Mouse (Mus musculus) kidney, adult 2 months (tissue): ENCODE measurements around the gene Vipas39. TPM values are rescaled to one million over a fixed set of nuclear protein-coding genes. Genes with fewer than 3 reads are reported as not detected.

Experiments used
- DNase-seq: peaks from one replicate; pipeline ENCODE4 v3.0.0; 2021
- H3K27ac ChIP-seq: fragments of 200-500 bp; 2 replicates; pipeline ENCODE4 v1.5.1; 2012; ENCODE audit warnings: low read depth, low read length, control low read depth, inconsistent platforms; ENCODE audit not compliant: insufficient read depth
- H3K27me3 ChIP-seq: fragments of 200-500 bp; replicated peaks from 2 replicates; pipeline ENCODE4 v1.6.1; 2012; ENCODE audit warnings: mild to moderate bottlenecking, moderate library complexity, low read length, inconsistent platforms; ENCODE audit not compliant: control insufficient read depth, insufficient read depth
- H3K36me3 ChIP-seq: fragments of 200-500 bp; 2 replicates; pipeline ENCODE4 v1.6.1; 2012; ENCODE audit warnings: mild to moderate bottlenecking, moderate library complexity, low read length, inconsistent platforms; ENCODE audit not compliant: control insufficient read depth, insufficient read depth
- H3K4me1 ChIP-seq: fragments of 200-500 bp; 2 replicates; pipeline ENCODE4 v1.6.1; 2011; ENCODE audit warnings: low read length; ENCODE audit not compliant: control insufficient read depth, insufficient read depth
- H3K4me3 ChIP-seq: fragments of 200-500 bp; 2 replicates; pipeline ENCODE4 v1.5.1; 2011; ENCODE audit warnings: mild to moderate bottlenecking, low read depth, low read length, control low read depth; ENCODE audit not compliant: insufficient read depth
- CTCF ChIP-seq: fragments of 200-500 bp; conservative IDR thresholded peaks from 2 replicates; pipeline ENCODE4 v1.5.1; 2011; ENCODE audit warnings: low read depth, mild to moderate bottlenecking, control low read depth, low read length, moderate library complexity, mixed read lengths; ENCODE audit not compliant: insufficient read depth, insufficient read length
- POLR2A ChIP-seq: fragments of 200-500 bp; IDR thresholded peaks from one replicate; pipeline ENCODE4 v1.6.1; 2011; ENCODE audit warnings: low read depth, low read length, control low read depth
- WGBS: fragments of 180-500 bp; shearing (Covaris S2); methylation state at CpG from one replicate; pipeline ENCODE4 v1.1.7; 2018; 5-methylcytosine and 5-hydroxymethylcytosine counted together
- polyA plus RNA-seq: library from polyadenylated mRNA; depleted of rRNA; stranded (reverse); fragments of >200 nt; gene quantifications from 2 replicates; pipeline ENCODE4 v1.2.3, GENCODE M21; 2012

Vipas39 gene
- polyA plus RNA-seq, 1 experiment, result 47.4 TPM

DNA sequence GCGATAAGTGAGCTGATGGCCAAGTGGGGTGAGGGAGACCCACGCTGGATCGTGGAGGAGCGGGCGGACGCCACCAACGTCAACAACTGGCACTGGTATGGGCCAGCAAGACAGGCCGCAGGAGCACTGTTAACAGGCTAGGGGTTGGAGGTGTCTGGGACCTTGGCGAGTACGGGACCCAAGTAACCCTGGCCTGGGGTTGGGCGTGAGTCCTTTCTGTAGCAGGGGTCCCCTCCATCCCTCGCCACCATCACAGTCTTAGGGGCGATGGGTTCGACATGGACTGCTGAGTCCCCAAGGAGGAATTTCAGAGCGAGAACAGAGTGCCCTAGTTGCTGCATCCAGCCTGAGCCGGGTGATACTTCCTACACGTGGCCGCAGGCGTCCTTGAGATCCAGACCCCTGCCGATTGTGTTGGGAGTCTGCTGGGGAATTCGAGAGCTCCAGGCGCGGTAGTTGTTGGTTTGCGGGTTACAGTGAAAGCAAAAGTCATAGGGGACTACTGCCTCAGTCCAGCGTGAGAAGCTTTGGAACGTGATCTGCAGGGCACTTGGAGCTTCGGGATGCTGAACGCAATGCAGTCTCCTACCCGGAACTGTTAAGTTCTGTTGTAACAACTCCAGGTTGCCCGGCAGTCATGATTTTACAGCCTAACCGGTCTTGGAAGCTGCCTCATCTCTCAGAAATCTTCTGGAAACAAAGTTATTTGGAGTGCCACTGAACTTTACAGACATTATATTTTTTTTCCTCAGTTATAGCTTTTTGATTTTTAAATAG, 959 bp upstream of the Vipas39 start:
- under 1% methylated on average over 31 of the region's 31 CpGs for WGBS
- Histone ChIP-seq H3K36me3 (peaks cover 5% of the 10 kb centered on the region), H3K4me1 (0 out of 2 replicates have a peak, but pooled peaks cover 4% of the 10 kb centered on the region), H3K27me3 (no peaks in the 10 kb centered on the region), H3K4me3 (peak overlapping the region; percentile 91), H3K27ac (peak overlapping the region; percentile 98)
- no peak for TF ChIP-seq POLR2A
- TF ChIP-seq CTCF, result no peak
- no peak for DNase-seq

DNA sequence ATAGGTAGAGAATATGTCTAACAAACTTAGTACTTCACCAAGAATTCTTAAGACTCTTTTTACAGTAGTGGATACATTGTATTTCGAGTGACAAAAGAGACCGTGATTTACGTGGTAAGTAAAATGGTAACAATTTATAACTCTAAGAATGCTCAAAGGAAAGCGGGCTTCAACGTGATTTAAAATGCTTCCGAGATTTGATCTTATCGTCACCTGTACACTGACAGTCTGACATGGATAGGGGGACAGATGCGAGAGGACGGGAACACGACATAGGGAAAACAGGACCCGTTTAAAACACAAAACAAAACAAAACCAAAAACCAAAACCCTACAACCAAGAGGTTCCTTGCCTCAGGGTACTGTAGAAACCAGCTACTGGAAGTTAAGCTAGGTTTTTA, 612 bp downstream of the Vipas39 start:
- DNase-seq, result no peak
- WGBS, result 6% methylated on average over 11 of the region's 11 CpGs
- Histone ChIP-seq H3K36me3 (no peaks in the 10 kb centered on the region; the same call in 1 of the 2 replicates), H3K4me1 (0 out of 2 replicates have a peak, but pooled peaks cover 4% of the 10 kb centered on the region), H3K27me3 (no peaks in the 10 kb centered on the region), H3K4me3 (peak overlapping the region; percentile 85), H3K27ac (no peak overlapping the region; the same call in 1 of the 2 replicates)
- no peak for TF ChIP-seq CTCF
- TF ChIP-seq POLR2A, result no peak

DNA sequence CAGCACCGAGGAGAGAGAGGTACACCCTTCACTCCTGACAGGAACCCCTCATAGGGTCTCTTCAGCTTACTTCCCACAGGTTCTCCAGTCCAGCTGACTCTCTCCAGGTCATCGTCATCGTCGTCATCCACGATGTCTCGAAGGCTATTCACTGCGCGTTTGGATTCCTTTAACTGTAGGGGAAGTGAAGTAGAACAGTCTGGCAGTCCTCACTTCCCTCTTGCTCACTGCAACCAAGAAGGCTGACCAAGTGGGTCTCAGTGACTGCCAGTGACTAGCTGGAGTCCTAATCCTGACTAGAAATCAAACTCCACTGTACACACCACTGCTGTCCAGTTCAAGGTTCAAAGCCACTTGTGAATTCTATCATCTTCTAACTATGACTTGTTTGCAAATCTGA, 5.5 kb downstream of the Vipas39 start:
- no peak for DNase-seq
- peaks cover 3% of the 10 kb centered on the region for H3K36me3 ChIP-seq
- H3K4me3 ChIP-seq, result no peak overlapping the region
- 94% methylated on average over 8 of the region's 8 CpGs for WGBS
- H3K27me3 ChIP-seq, result no peaks in the 10 kb centered on the region
- H3K4me1 ChIP-seq, result no peaks in the 10 kb centered on the region
- TF ChIP-seq POLR2A (no peak), CTCF (no peak)
- H3K27ac ChIP-seq, result no peak overlapping the region

DNA sequence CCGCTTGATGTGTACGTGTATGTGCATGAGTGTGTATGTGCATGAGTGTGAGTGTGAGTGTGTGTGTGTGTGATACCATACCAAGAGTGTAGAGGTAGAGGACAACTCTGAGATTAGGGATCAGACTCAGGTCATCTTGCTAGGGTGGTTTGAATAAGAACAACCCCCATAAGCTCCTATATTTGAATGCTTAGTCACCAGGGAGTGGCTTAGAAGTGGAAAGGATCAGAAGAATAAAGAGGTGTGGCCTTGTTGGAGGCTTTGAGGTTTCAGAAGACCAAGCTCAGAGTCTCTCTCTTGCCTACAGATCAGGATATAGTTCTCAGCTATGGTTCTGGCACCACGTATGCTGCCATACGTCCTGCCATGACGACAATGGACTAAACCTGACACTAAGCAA, 9.4 kb downstream of the Vipas39 start:
- Histone ChIP-seq H3K4me3 (no peak overlapping the region), H3K36me3 (peaks cover 3% of the 10 kb centered on the region), H3K27ac (no peak overlapping the region), H3K4me1 (no peaks in the 10 kb centered on the region), H3K27me3 (no peaks in the 10 kb centered on the region)
- no peak for TF ChIP-seq CTCF
- DNase-seq, result no peak
- WGBS, result 95% methylated on average over 5 of the region's 5 CpGs

DNA sequence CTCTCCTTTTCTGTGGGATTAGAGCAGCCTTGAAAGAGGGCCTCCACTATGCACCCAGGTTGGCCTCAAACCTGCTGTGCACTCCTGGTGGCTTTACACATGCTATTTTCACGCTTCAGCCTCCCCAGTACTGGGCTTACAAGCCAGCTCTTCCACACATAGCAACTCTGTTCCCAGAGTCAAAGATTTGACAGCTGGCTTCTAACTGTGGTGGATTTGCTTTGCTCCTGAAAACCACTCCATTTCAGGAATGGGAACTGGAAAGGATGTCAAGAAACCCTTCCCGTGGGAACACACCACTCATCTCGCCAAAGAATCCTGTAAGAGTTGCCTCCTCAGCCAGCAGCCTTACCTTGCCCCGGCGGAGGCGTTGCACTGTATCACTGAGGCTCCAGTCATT, 12.2 kb downstream of the Vipas39 start:
- no peaks in the 10 kb centered on the region for H3K27me3 ChIP-seq
- TF ChIP-seq POLR2A (no peak), CTCF (no peak)
- H3K4me1 ChIP-seq, result no peaks in the 10 kb centered on the region
- DNase-seq, result no peak
- H3K4me3 ChIP-seq, result no peak overlapping the region
- peaks cover 4% of the 10 kb centered on the region for H3K36me3 ChIP-seq
- H3K27ac ChIP-seq, result no peak overlapping the region
- WGBS, result 97% methylated on average over 6 of the region's 6 CpGs

DNA sequence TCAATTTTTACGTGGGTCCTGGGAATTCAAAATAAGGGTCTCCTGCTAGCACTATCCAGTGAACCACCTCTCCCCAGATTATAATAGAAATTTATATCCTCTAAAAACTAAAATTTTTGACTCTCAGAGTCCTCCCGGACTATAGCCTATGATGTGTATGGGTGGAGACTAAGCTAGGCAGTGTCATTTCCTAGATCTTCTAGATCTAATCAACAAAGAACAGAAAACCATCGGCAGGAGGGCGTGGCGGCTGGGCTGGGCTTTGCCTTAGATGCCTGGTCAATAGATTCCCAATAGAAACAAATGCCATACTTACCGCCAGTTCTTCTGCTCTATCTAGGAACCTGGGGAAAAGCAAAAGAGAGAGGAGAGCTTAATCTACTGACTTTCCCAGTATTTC, 15.9 kb downstream of the Vipas39 start:
- no peaks in the 10 kb centered on the region for H3K27me3 ChIP-seq
- TF ChIP-seq CTCF, result no peak
- TF ChIP-seq POLR2A, result no peak
- no peak for DNase-seq
- WGBS, result 93% methylated on average over 6 of the region's 6 CpGs
- H3K4me1 ChIP-seq, result no peaks in the 10 kb centered on the region
- peaks cover 8% of the 10 kb centered on the region for H3K36me3 ChIP-seq
- no peak overlapping the region for H3K27ac ChIP-seq
- no peak overlapping the region for H3K4me3 ChIP-seq

DNA sequence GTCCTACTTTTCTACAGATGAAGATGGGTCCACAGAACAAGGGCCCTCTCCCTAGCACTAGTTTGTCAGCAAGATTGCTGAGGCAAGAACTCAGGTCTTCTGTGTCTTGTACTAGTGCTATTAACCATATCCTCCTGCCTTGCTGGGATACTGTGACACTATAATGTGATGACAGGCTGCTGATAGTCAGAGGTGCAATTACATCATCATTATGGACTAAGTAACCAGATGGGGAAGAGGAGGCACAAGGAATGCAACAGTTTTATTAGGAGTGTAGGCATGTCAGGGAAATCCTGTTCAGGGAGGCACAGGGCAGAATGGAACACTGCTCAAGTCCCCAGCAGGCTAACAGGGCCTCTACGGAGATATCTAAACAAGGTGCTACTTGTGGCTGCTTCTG, 27.4 kb downstream of the Vipas39 start, which contains the start of gene Noxred1:
TSS of gene Noxred1 (minus strand) at position 101 of the 400 bp plus-strand sequence.
- peaks cover 11% of the 10 kb centered on the region for H3K36me3 ChIP-seq
- H3K27ac ChIP-seq, result no peak within 1 kb of the TSS
- H3K4me3 ChIP-seq, result no peak within 1 kb of the TSS
- no peak for TF ChIP-seq POLR2A
- TF ChIP-seq CTCF, result no peak
- no peak for DNase-seq
- no peaks in the 10 kb centered on the region for H3K4me1 ChIP-seq
- WGBS, result 95% methylated on average over 1 of the region's 1 CpGs
- no peaks in the 10 kb centered on the region for H3K27me3 ChIP-seq
